In genomic region chr13:106734323-106734722, GRCm38 (mm10) we compare ENCODE assay signal across 13 mouse cellular contexts.
"Had no signal": no experiment of that assay in that cellular context is flagged by ENCODE, and none has a peak within 500 bp of the region (broad histone marks: within the 10 kb centered on the region; RNA-seq: fewer than 3 reads in every experiment).

No protein-coding gene starts in this region.

- DNase-seq: kidney, adult 11 months; kidney, adult 9 months; kidney, postnatal 36 days; layer of hippocampus, adult 9-11 months; layer of hippocampus, postnatal 36 days; liver; liver, embryonic 13.5 days; liver, postnatal 0 days; lung, postnatal 14 days; retina, postnatal 1 day; spleen, adult 18-20 months; thymus, adult 2 months; thymus, postnatal 25 days had no signal

- ATAC-seq: liver, postnatal 0 days had no signal
